In the genomic region with DNA sequence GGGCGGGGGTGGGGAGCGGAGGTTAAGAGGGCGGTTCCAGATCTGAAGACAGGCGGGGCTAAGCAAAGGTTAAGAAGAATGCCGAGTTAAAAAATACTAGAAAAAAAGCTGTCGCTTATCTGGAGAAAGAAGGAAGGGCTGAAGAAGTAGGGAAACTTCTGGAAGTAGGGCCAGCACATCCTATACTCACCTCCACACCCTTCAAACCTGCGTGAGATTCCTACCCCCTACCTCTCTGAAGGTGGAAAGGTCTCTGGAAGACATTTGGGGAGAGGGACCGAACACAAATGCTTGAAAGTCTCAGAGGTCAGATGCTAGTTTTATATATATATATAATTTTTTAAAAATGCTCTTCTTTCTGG, we compare ENCODE assay signal across 8 mouse cellular contexts. TPM values are rescaled to one million over a fixed set of nuclear protein-coding genes. Genes with fewer than 3 reads are reported as not detected.
DNase-seq lines count a peak whose midpoint lies in the region; ATAC-seq and TF ChIP-seq lines count a peak whose summit lies in the region.

No protein-coding gene starts in this region.

- 20% methylated on average over 8 of the region's 8 CpGs for WGBS in spleen, adult 2 months
- WGBS in limb, embryonic 15.5 days, result 16% methylated on average over 8 of the region's 8 CpGs
- WGBS in stomach, embryonic 15.5 days, result 15% methylated on average over 8 of the region's 8 CpGs

- no peaks in the 10 kb centered on the region for H3K27me3 ChIP-seq in spleen, adult 2 months (ENCODE audit: control insufficient read depth, insufficient read depth, low read length)
- no peaks in the 10 kb centered on the region for H3K27me3 ChIP-seq in limb, embryonic 15.5 days
- no peaks in the 10 kb centered on the region for H3K27me3 ChIP-seq in stomach, embryonic 15.5 days (replicated peaks)

- DNase-seq in gastrocnemius, adult 2 months, result no peak
- no peak for DNase-seq in gastrocnemius, postnatal 4 days (ENCODE audit: low spot score in 2 of 2)
- no peak for DNase-seq in spleen, adult 2 months (ENCODE audit: low read depth in 1 of 2, low spot score in 2 of 2)
- DNase-seq in spleen, adult 18-20 months, result no peak
- no peak for DNase-seq in cerebellum, postnatal 4 days (ENCODE audit: low spot score in 2 of 2)

- no peak for TF ChIP-seq CTCF in gastrocnemius, adult 2 months (IDR thresholded peaks at IDR 0.05)
- no peak for TF ChIP-seq CTCF in spleen, adult 2 months (IDR thresholded peaks at IDR 0.05; ENCODE audit: extremely low read depth, insufficient read depth, insufficient read length, insufficient replicate concordance)

- H3K27ac ChIP-seq in gastrocnemius, adult 2 months, result peak overlapping the region; percentile 66
- H3K27ac ChIP-seq in spleen, adult 2 months (ENCODE audit: insufficient read depth, low read length), result no peak overlapping the region
- H3K27ac ChIP-seq in limb, embryonic 15.5 days, result no peak overlapping the region
- H3K27ac ChIP-seq in stomach, embryonic 15.5 days, result no peak overlapping the region

- H3K4me1 ChIP-seq in spleen, adult 2 months (ENCODE audit: control insufficient read depth, insufficient read depth, insufficient read length), result no peaks in the 10 kb centered on the region
- peaks cover 8% of the 10 kb centered on the region; the same call in 1 of the 2 replicates for H3K4me1 ChIP-seq in limb, embryonic 15.5 days
- H3K4me1 ChIP-seq in stomach, embryonic 15.5 days, result no peaks in the 10 kb centered on the region

- ATAC-seq in limb, embryonic 15.5 days (ENCODE audit: insufficient number of reproducible peaks, low FRiP score, low TSS enrichment, low read depth), result 0 out of 2 replicates have a peak, but pooled peaks have one; percentile 31
- no peak for ATAC-seq in stomach, embryonic 15.5 days (ENCODE audit: insufficient read depth, low FRiP score, low read depth)
- ATAC-seq in CD4-positive, CD25-positive, alpha-beta regulatory T cell, adult 4 months, result no peak

- TF ChIP-seq POLR2A in spleen, adult 2 months (IDR thresholded peaks at IDR 0.05; ENCODE audit: low read depth, low read length), result no peak

- H3K36me3 ChIP-seq in spleen, adult 2 months (ENCODE audit: control insufficient read depth, insufficient read depth, low read length), result no peaks in the 10 kb centered on the region
- no peaks in the 10 kb centered on the region for H3K36me3 ChIP-seq in limb, embryonic 15.5 days
- H3K36me3 ChIP-seq in stomach, embryonic 15.5 days, result no peaks in the 10 kb centered on the region

- H3K9me3 ChIP-seq in limb, embryonic 15.5 days, result no peaks in the 10 kb centered on the region
- no peaks in the 10 kb centered on the region for H3K9me3 ChIP-seq in stomach, embryonic 15.5 days

- peak overlapping the region; percentile 82 for H3K4me3 ChIP-seq in gastrocnemius, adult 2 months
- peak overlapping the region; percentile 61 for H3K4me3 ChIP-seq in spleen, adult 2 months (ENCODE audit: extremely low read depth, insufficient read depth, insufficient read length)
- H3K4me3 ChIP-seq in limb, embryonic 15.5 days, result peak overlapping the region; percentile 54
- peak overlapping the region; percentile 56 for H3K4me3 ChIP-seq in stomach, embryonic 15.5 days (replicated peaks)

- H3K4me2 ChIP-seq in limb, embryonic 15.5 days, result peak overlapping the region; percentile 76
- peak overlapping the region; percentile 83 for H3K4me2 ChIP-seq in stomach, embryonic 15.5 days

- intact Hi-C loops in gastrocnemius, adult 2 months (cut with DNase I), result no loop called here

- H3K9ac ChIP-seq in limb, embryonic 15.5 days, result no peak overlapping the region
- H3K9ac ChIP-seq in stomach, embryonic 15.5 days, result no peak overlapping the region

RNA-seq across cellular contexts. Expression of a gene that starts 0.3 kb away (rescaled TPM):
- 1 to 10 TPM; 2.8 to 4.0 TPM for total RNA-seq in gastrocnemius, adult 2 months (2021)
- total RNA-seq in gastrocnemius, postnatal 4 days (2021), result 1 to 10 TPM; 2.6 to 3.1 TPM
- polyA plus RNA-seq in spleen, adult 2 months (2012; rRNA removed), result 2.2 TPM in 2 replicates
- polyA plus RNA-seq in limb, embryonic 15.5 days (2015; fragmentation: Nextera tagmentation; extraction: Ambion mirVana), result 4.0 and 4.7 TPM in 2 replicates
- polyA plus RNA-seq in stomach, embryonic 15.5 days (2015; fragmentation: Nextera tagmentation; extraction: Ambion mirVana), result 13.9 and 15.8 TPM in 2 replicates
- 10 to 100 TPM in 1 of 2 experiments, 1 to 10 TPM in 1; 9.1 to 14.5 TPM for polyA plus RNA-seq in CD4-positive, CD25-positive, alpha-beta regulatory T cell, adult 4 months (2017; shearing (Covaris generic))

RNA-seq across cellular contexts. Expression of a gene that starts 27.2 kb away (rescaled TPM):
- 10 to 100 TPM in 1 of 2 experiments, 1 to 10 TPM in 1; 7.4 to 19.2 TPM for total RNA-seq in gastrocnemius, adult 2 months (2021)
- 10 to 100 TPM; 20.2 to 30.9 TPM for total RNA-seq in gastrocnemius, postnatal 4 days (2021)
- 0.27 and 0.42 TPM in 2 replicates for polyA plus RNA-seq in spleen, adult 2 months (2012; rRNA removed)
- 23.5 and 24.4 TPM in 2 replicates for polyA plus RNA-seq in limb, embryonic 15.5 days (2015; fragmentation: Nextera tagmentation; extraction: Ambion mirVana)
- 27.3 and 27.9 TPM in 2 replicates for polyA plus RNA-seq in stomach, embryonic 15.5 days (2015; fragmentation: Nextera tagmentation; extraction: Ambion mirVana)
- not detected for polyA plus RNA-seq in CD4-positive, CD25-positive, alpha-beta regulatory T cell, adult 4 months (2017; shearing (Covaris generic))

Comparison
In these comparisons a context has a peak if more than half of its experiments do, and no peak if none do; other contexts are left out.
1. RNA of a gene that starts 27.2 kb away (polyA plus RNA-seq): 27.3 to 27.9 TPM in stomach, embryonic 15.5 days and 23.5 to 24.4 TPM in limb, embryonic 15.5 days; 0.27 to 0.42 TPM in spleen, adult 2 months and not detected in CD4-positive, CD25-positive, alpha-beta regulatory T cell, adult 4 months; every median in the first group is over 10 times any median in the second.
2. Peak in every context shown above with its lines, with median percentiles within 50 percentile points of each other: H3K4me3 ChIP-seq.